Mouse (Mus musculus) ES-Bruce4 (cell line): ENCODE measurements around the gene Ankrd2.

Source experiments
- CTCF ChIP-seq: IDR thresholded peaks from one replicate; pipeline ENCODE4 v1.8.1; 2011; ENCODE audit warnings: low read depth, low read length
- EP300 ChIP-seq: IDR thresholded peaks from 2 replicates; pipeline ENCODE4 v1.6.1; 2011; ENCODE audit warnings: low read depth, low read length; ENCODE audit not compliant: insufficient read depth

DNA sequence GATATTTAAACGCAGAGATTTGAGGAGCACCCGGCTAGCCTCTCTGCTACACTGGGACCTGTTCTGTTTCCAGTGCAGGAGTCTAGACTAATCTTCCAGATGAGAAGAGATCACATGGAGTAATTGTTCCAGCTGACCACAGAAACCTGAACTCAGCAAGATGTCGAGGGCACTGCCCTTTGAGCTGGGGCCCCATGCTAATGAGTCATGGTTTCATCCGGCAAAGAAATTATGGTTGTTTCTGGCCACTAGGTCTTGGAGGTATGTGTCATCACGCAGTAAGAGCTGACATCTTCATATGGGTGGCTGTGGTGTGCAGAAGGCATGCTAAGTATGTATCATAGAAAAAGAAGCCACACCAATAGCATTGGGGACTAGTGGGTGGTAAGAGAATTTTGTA lies 44.1 kb downstream of the Ankrd2 start:
- TF ChIP-seq CTCF (no peak), EP300 (no peak)
